Mouse (Mus musculus): ENCODE results near the gene March6.

DNA sequence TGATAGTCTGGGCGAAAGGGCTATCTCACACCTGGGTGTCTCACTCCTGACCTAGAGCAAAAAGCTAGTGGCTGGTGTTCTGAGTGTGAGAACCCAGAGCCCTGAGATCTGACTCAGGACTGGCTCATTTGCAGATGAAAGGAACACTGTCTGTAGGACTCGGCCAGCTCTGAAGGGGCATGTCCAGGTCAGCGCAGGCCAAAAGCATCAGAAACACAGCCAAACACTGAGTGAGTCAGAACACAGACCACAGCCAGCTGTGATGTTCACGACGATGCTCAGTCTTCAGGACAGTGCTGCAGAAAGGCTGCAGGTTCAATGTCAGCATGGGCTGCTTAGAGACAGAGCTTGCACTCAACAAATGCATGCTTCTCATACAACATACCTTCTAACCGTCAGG is 30.5 kb upstream of the March6 start:
- TF ChIP-seq CTCF (IDR thresholded peaks at IDR 0.05; ENCODE audit: low read depth) (no peak), EP300 (optimal IDR thresholded peaks at IDR 0.05) (no peak)
